Mouse (Mus musculus) liver, embryonic 16.5 days (tissue): ENCODE measurements at regions not wholly inside any gene's neighbourhood (a gene's known extent, or its start where the extent isn't known, plus 50 kb on each side); places are given as distances from the start of the nearest gene placed in this dataset.

Experiments used
- ATAC-seq: fragments of 200-750 bp; cut with Nextera tagmentation; 2 replicates; pipeline ENCODE4 v1.8.0; 2017; ENCODE audit warnings: low read depth, mild to moderate bottlenecking, moderate number of reproducible peaks, moderate library complexity
- H3K27ac ChIP-seq: fragments of 300-500 bp; sonication (generic); 2 replicates; pipeline ENCODE4 v1.5.1; 2014; ENCODE audit warnings: mild to moderate bottlenecking, low read length
- H3K27me3 ChIP-seq: fragments of 300-500 bp; sonication (generic); 2 replicates; pipeline ENCODE4 v1.6.1; 2014; ENCODE audit warnings: low read depth, low read length, mixed read lengths; ENCODE audit not compliant: control insufficient read depth, insufficient read depth
- H3K36me3 ChIP-seq: fragments of 300-500 bp; sonication (generic); 2 replicates; pipeline ENCODE4 v1.6.1; 2014; ENCODE audit warnings: mild to moderate bottlenecking; ENCODE audit not compliant: control insufficient read depth, insufficient read depth
- H3K4me1 ChIP-seq: fragments of 300-500 bp; sonication (generic); 2 replicates; pipeline ENCODE4 v1.6.1; 2014; ENCODE audit warnings: low read depth, low read length, mixed read lengths; ENCODE audit not compliant: control insufficient read depth
- H3K4me2 ChIP-seq: fragments of 300-500 bp; sonication (generic); 2 replicates; pipeline ENCODE4 v1.6.1; 2014; ENCODE audit warnings: low read depth, low read length, mixed read lengths
- H3K4me3 ChIP-seq: fragments of 300-500 bp; sonication (generic); 2 replicates; pipeline ENCODE4 v1.5.1; 2014; ENCODE audit warnings: low read depth, mild to moderate bottlenecking, low read length
- H3K9ac ChIP-seq: fragments of 300-500 bp; sonication (generic); 2 replicates; pipeline ENCODE4 v1.6.1; 2014; ENCODE audit warnings: low read depth, low read length
- H3K9me3 ChIP-seq: fragments of 300-500 bp; sonication (generic); replicated peaks from 2 replicates; pipeline ENCODE4 v1.6.1; 2016; ENCODE audit warnings: low read length; ENCODE audit not compliant: control insufficient read depth
- WGBS: fragments of 180-500 bp; shearing (Covaris S2); extraction: QIAGEN DNeasy Blood & Tissue Kit; methylation state at CpG from one replicate; pipeline ENCODE4 v1.1.7; 2014; ENCODE audit not compliant: insufficient replicate concordance; 5-methylcytosine and 5-hydroxymethylcytosine counted together

DNA sequence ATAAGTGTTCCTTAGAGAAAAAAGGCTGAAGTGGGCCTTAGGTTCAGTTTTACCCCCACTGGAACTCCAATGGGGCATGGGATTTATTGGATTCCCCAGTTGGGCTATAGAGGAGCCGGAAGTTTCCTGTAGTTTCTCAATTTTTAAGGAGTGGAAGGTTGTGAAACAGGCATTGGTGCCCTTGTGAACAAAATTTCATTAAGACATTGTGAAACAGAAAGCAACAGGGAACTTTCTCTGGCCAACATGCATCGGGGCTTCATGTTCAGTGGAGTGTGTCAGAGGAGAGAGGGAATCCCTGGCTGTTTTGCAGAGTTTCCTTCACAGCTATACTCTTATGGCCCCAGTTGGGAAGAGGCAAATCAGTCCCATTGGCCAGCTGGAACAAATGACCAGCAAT is 441.6 kb upstream of the A1bg start:
- Histone ChIP-seq H3K36me3 (no peaks in the 10 kb centered on the region), H3K4me2 (no peak overlapping the region), H3K4me3 (no peak overlapping the region), H3K9ac (no peak overlapping the region), H3K4me1 (no peaks in the 10 kb centered on the region), H3K27ac (no peak overlapping the region), H3K27me3 (no peaks in the 10 kb centered on the region), H3K9me3 (no peaks in the 10 kb centered on the region)
- no peak for ATAC-seq
- 58% methylated on average over 2 of the region's 2 CpGs for WGBS

DNA sequence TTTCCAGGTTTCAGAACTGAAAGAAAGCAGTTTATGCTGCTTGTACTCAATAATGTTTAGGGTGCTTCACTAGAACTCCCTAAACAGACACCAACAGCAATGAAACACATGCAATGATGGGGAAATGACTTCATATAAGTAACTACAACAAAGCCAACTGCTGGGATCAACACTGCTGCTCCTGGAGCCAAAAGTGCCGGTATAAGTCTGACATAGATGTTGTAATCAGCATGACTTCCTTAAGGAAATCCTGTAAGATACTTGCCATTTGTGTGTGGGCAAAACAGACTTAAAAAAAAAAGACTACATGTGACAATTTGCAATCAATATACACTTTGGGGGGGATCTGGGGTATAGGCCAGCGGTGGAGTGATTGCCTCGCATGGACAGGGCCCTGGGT is 438.4 kb upstream of the A1bg start:
- H3K9me3 ChIP-seq, result no peaks in the 10 kb centered on the region
- H3K4me1 ChIP-seq, result no peaks in the 10 kb centered on the region
- H3K4me3 ChIP-seq, result no peak overlapping the region
- no peak overlapping the region for H3K9ac ChIP-seq
- no peak for ATAC-seq
- no peak overlapping the region for H3K4me2 ChIP-seq
- 40% methylated on average over 3 of the region's 3 CpGs for WGBS
- H3K36me3 ChIP-seq, result no peaks in the 10 kb centered on the region
- H3K27me3 ChIP-seq, result no peaks in the 10 kb centered on the region
- H3K27ac ChIP-seq, result no peak overlapping the region

DNA sequence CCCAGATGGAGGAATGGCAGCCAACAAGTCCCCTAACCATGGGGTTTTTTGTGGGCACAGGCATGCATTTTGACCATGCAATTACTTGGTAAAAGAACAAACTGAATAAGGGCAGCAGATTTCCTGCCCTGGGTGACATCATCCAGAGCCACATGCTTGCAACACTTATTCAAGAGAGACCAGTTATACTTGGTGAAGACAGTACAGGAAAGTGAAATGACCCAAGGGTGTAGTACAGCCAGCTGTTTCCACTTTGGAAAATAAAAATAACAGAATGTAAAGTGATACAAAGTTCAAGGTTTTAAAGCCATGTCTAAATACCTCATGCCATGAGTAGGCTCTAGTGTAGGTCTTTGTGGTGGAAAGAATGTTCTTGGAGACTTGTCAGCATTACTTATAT is 432.5 kb upstream of the A1bg start:
- H3K27ac ChIP-seq, result no peak overlapping the region
- no peak overlapping the region for H3K9ac ChIP-seq
- no peaks in the 10 kb centered on the region for H3K27me3 ChIP-seq
- H3K4me3 ChIP-seq, result no peak overlapping the region
- H3K36me3 ChIP-seq, result no peaks in the 10 kb centered on the region
- no peaks in the 10 kb centered on the region for H3K4me1 ChIP-seq
- no peak for ATAC-seq
- H3K4me2 ChIP-seq, result no peak overlapping the region
- H3K9me3 ChIP-seq, result no peaks in the 10 kb centered on the region

DNA sequence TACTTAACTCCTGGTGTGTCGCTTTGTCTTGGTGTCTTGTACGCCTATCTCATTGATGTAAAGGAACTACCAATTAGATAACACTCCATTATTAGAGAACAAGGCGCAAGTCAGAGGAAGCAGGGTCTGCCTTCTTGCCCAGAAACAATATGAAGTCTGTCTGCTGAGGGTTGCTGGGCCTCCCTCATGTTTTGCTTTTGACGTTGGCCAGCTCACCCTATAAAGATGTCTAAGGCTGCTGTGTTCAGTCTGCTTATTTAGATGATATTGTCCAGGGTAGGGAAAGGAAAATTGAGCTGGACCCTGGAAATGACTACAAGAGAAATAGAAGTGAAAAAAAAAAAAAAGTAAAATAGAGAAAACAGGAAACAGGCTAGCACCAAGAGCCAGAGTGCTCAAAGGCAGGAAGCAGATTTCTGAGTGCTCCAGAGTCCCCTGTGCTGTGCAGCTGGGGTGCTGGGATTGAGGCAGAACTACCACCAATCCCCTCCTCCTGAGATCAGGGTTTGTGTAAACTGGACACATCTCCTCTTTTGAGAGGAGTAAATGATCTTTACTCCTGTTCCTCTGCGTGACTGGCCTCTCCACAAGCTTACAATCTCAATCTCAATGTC is 429.0 kb upstream of the A1bg start:
- no peaks in the 10 kb centered on the region for H3K27me3 ChIP-seq
- H3K4me1 ChIP-seq, result no peaks in the 10 kb centered on the region
- ATAC-seq, result no peak
- no peak overlapping the region for H3K4me2 ChIP-seq
- H3K9ac ChIP-seq, result no peak overlapping the region
- H3K27ac ChIP-seq, result no peak overlapping the region
- no peak overlapping the region for H3K4me3 ChIP-seq
- H3K36me3 ChIP-seq, result no peaks in the 10 kb centered on the region
- WGBS, result 43% methylated on average over 5 of the region's 5 CpGs
- H3K9me3 ChIP-seq, result no peaks in the 10 kb centered on the region

DNA sequence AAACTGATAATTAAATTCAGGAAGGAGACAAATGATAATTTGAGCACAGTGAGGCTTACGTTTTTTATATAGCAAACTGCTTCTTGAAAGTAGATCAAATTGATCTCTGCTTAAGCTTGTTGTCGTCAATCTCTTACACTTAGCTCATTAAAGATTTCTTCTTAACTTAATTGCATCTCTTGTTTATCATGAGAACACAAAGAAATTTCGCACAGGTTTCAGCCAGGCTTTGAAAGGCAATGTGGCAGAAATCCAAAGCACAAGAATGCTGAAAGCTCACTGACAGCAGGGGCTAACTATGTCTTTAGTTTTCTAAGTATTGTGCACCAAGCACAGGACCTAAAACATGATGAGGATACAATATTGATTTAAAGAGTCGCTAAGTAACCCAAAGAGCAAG is 422.3 kb upstream of the A1bg start:
- 54% methylated on average over 4 of the region's 4 CpGs for WGBS
- Histone ChIP-seq H3K36me3 (no peaks in the 10 kb centered on the region), H3K9me3 (no peaks in the 10 kb centered on the region)

DNA sequence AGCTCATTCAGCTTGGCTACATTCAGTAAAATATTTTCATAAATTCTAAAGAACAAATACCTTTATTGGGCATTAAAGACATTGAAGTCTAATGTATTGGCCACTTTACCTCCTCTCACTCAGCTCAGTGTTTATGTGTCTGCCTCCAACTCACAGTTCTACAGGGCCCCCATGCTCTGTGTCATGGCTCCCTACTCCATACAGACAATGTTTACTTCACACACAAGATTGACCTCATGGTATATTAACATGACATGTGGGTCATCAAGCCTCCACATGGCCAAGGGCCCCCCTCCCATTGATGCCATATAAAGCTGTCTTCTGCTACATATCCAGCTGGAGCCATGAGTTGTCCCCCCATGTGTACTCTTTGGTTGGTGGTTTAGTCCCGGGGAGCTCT is 419.8 kb upstream of the A1bg start:
- H3K27me3 ChIP-seq, result no peaks in the 10 kb centered on the region
- 51% methylated on average over 1 of the region's 1 CpGs for WGBS
- H3K27ac ChIP-seq, result no peak overlapping the region
- H3K9me3 ChIP-seq, result no peaks in the 10 kb centered on the region
- no peak for ATAC-seq
- H3K9ac ChIP-seq, result no peak overlapping the region
- no peaks in the 10 kb centered on the region for H3K4me1 ChIP-seq
- H3K4me3 ChIP-seq, result no peak overlapping the region
- no peak overlapping the region for H3K4me2 ChIP-seq
- H3K36me3 ChIP-seq, result no peaks in the 10 kb centered on the region

More for the DNA sequence above, 422.3 kb upstream of the A1bg start:
- no peaks in the 10 kb centered on the region for H3K27me3 ChIP-seq
- no peaks in the 10 kb centered on the region for H3K4me1 ChIP-seq
- no peak overlapping the region for H3K27ac ChIP-seq
- no peak for ATAC-seq
- H3K4me2 ChIP-seq, result no peak overlapping the region
- H3K4me3 ChIP-seq, result no peak overlapping the region
- H3K9ac ChIP-seq, result no peak overlapping the region

DNA sequence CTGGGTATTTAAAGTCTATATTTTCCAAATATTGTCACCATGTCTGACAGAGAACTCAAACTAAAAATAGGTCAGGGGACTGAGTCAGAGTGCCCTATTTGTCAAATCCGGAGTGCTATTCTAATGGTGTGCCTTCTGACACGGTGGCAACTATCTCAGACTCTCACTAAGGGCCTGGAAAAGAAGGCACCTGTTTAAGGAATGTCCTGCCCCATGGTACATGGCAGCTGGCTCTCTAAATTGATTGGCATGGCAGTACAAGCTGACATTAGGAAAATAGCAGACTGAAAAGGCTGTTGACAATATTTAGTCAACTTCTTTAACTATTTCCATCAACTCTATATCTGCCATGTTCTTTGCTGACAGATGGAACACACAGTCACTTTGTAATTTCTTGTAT is 405.1 kb upstream of the A1bg start:
- no peaks in the 10 kb centered on the region for H3K36me3 ChIP-seq
- H3K4me1 ChIP-seq, result no peaks in the 10 kb centered on the region
- no peak overlapping the region for H3K27ac ChIP-seq
- no peaks in the 10 kb centered on the region for H3K27me3 ChIP-seq
- H3K4me3 ChIP-seq, result no peak overlapping the region
- 44% methylated on average over 2 of the region's 2 CpGs for WGBS
- no peak overlapping the region for H3K9ac ChIP-seq
- no peak for ATAC-seq
- H3K9me3 ChIP-seq, result no peaks in the 10 kb centered on the region
- H3K4me2 ChIP-seq, result no peak overlapping the region

DNA sequence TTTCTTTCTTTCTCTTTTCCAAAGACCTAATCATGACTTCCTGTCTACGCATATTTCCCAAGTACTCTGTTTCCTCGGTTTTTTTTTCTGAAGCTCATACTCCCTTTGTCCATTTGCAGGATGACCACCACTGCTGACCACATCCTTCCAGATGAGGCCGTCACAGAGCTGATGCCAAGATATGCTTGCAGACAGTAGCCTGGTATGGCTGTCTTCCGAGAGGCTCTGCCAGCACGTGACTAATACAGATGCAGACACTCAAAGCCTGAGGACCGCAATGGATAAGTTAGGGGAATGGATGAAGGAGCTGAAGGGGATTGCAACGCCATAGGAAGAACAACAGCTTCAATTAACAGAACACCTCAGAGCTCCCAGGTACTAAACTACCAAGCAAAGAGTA is 399.4 kb upstream of the A1bg start:
- WGBS, result 57% methylated on average over 7 of the region's 7 CpGs

DNA sequence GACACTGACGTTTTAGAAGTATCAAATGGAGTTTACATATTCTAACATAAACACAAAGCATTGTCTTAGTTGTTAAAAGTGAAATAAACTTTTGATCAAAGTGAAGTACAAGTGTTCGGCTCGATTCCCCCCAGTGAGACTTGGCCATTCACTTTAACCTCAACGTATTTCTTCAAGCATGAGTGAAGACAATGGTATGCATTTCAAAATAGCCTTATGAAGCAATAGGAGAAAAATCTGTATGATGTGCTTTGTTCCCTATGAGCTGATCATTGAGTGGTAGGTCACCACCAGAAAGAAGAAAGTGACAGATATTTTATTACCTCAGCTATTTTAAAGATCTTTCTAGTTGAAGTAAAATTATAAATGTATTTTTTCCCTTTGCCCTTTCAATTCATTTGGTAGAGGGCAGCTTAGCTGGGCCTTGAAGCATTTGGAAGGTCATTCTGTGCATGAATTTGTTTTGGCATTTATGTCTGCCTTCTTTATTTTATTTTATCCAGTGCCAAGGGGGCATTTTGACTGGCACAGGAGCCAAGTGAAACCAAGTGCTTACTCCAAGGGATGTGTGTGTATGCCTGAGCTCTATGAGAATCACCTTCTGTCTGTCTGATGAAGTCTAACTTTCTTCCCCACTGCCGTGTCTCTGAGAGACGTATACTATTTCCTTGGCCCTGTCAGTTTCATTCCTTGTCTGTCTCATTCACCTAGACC is 386.8 kb upstream of the A1bg start:
- Histone ChIP-seq H3K27me3 (no peaks in the 10 kb centered on the region), H3K36me3 (no peaks in the 10 kb centered on the region), H3K27ac (no peak overlapping the region), H3K9ac (no peak overlapping the region), H3K4me1 (no peaks in the 10 kb centered on the region), H3K4me2 (no peak overlapping the region), H3K9me3 (no peaks in the 10 kb centered on the region), H3K4me3 (no peak overlapping the region)
- 54% methylated on average over 6 of the region's 6 CpGs for WGBS
- no peak for ATAC-seq

More for the DNA sequence above, 399.4 kb upstream of the A1bg start:
- Histone ChIP-seq H3K9ac (no peak overlapping the region), H3K9me3 (no peaks in the 10 kb centered on the region), H3K4me2 (no peak overlapping the region), H3K27ac (no peak overlapping the region), H3K36me3 (no peaks in the 10 kb centered on the region), H3K4me1 (no peaks in the 10 kb centered on the region), H3K27me3 (no peaks in the 10 kb centered on the region), H3K4me3 (no peak overlapping the region)
- ATAC-seq, result no peak
